Mouse (Mus musculus) inflammation-experienced regulatory T-cells (primary cell): ENCODE measurements around the gene Cpne6. TPM values are rescaled to one million over a fixed set of nuclear protein-coding genes. Genes with fewer than 3 reads are reported as not detected.

Experiments used
- polyA plus RNA-seq, 2 experiments: library from polyadenylated mRNA; unstranded; fragments of 100-300 nt; shearing (Covaris generic); gene quantifications; one replicate each; pipeline ENCODE4 v1.2.1; 2017

Cpne6 gene
- polyA plus RNA-seq, result 1 to 10 TPM in 1 of 2 experiments, under 1 TPM in 1; 0.18 to 1.1 TPM

DNA sequence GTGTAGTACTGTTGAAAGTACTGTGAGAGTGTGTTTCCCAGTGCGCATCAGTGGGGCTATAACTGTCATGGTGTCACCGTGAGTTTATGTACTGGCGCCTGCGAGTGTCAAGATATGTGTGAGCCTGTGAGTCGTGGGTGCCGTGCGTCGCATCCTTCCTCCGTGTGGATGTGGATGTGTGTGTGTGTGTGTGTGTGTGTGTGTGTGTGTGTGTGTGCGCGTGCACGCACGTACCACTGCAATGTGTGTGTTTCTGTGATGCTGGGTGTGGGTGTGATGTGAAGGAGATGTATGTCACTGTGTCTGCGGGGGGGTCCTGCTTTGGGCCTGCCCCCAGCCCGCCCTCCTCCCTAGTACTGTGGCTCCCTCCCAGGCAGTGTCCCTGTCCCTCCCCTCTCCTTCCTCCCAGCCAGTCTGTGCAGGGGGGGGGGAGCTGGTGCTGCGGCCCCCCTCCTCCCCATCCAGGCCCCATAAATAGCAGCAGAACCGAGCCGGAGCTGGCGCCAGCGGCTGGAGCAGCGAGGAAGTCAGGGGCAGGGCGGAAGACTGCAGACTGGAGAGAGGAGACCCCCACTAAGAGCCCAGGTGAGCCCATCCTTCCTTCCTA, at the start of gene Cpne6:
TSS of gene Cpne6 (plus strand) at position 321 of the 607 bp plus-strand sequence.

DNA sequence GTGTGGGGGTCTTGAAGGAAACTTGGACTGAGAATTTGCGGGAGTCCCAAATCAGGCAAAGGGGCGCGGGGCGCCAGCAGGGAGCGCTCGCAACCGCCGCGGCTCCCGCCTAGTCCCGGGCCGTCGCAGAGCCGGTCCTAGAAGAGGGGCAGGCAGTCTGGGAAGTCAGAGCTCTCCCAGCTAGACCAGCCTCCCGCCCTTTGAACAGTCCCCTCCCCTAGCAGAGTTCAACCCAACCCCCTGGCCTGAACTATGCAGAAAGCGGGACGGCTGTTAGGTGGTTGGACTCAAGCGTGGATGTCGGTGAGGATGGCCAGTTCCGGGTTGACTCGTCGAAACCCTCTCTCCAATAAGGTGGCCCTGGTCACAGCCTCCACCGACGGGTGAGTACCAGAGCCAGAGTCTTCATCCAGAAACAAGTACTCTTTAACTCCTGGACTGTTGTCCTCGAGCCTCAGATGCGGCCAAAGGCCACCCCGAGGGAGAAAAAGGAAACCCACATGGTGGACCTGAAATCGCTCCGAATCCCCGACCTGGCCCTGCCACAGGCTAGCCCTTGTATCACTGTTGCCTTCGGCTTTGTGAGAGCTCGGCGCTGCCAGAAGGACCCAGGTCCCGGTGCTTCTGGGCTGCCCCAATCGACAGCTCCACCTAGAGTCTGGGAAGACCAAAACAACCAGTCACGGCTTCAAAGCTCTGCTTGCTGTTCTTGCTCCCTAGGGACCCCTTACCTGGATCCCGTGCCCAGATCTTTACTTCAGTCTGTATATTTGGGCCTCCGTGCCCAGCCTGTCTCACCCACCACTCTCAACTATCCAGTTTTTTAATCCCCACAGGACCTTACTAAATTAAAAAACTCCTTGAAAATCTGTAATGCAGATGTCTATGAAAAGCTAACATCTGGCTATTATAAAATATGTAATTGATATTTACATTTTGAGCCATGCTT, 31.3 kb upstream of the Cpne6 start, which contains the start of gene Dhrs4:
TSS of gene Dhrs4 (plus strand) at position 108 of the 949 bp plus-strand sequence.

GRCm38 (mm10) chr14:55490361-55491201, 19.7 kb upstream of the Cpne6 start, which contains the start of gene Carmil3:
TSS of gene Carmil3 (plus strand) at chr14:55490651.

DNA sequence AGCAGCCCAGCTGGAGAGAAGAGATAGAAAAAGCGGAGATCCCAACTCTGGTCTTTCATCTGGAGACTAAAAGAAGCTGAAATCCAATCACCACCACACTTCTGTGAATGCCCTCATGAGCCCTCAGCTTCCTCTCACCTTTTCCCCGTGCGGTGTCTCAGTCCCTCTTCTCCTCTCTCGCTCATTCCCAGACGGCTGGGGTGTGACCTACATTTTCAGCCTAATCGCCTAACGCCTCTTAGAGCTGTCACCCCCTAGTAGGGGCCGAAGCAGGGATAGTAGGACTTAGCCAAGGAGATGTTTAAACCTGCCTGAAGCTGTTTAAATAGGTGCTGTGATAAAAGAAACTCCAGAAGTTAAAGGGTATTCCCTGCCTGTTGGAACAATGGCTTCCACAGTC, 14.5 kb downstream of the Cpne6 start, which contains the start of gene Nrl:
TSS of gene Nrl (minus strand) at position 197 of the 400 bp plus-strand sequence.

GRCm38 (mm10) chr14:55540067-55540786, 30.0 kb downstream of the Cpne6 start, which contains the start of gene Pck2:
TSS of gene Pck2 (plus strand) at chr14:55540266.

GRCm38 (mm10) chr14:55559799-55560201, 49.6 kb downstream of the Cpne6 start, which contains the start of gene Dcaf11:
TSS of gene Dcaf11 (plus strand) at chr14:55560006.

GRCm38 (mm10) chr14:55560202-55561073, 50.2 kb downstream of the Cpne6 start, which contains the start of gene A730061H03Rik:
TSS of gene A730061H03Rik (minus strand) at chr14:55560406.

Other genes starting within 250 kb of the Cpne6 start
- gene Dhrs4, start 31.7 kb upstream of the Cpne6 start, polyA plus RNA-seq, result 10 to 100 TPM; 35.9 to 39.8 TPM
- 1 to 10 TPM in 1 of 2 experiments, under 1 TPM in 1; 0.57 to 3.5 TPM for gene Carmil3, start 19.8 kb upstream of the Cpne6 start, polyA plus RNA-seq
- gene Nrl, start 14.5 kb downstream of the Cpne6 start, polyA plus RNA-seq, result 1 to 10 TPM in 1 of 2 experiments, under 1 TPM in 1; 0.36 to 1.6 TPM
- gene Pck2, start 29.8 kb downstream of the Cpne6 start, polyA plus RNA-seq, result 10 to 100 TPM; 21.5 to 51.6 TPM
- 100 to 1,000 TPM; 141 to 145 TPM for gene Dcaf11, start 49.6 kb downstream of the Cpne6 start, polyA plus RNA-seq
- 1 to 10 TPM; 4.4 to 6.9 TPM for gene A730061H03Rik, start 50.0 kb downstream of the Cpne6 start, polyA plus RNA-seq
- not detected for gene Fitm1, start 65.2 kb downstream of the Cpne6 start, polyA plus RNA-seq
- 1,000 to 10,000 TPM; 1,004 to 1,125 TPM for gene Psme1, start 67.7 kb downstream of the Cpne6 start, polyA plus RNA-seq
- gene Emc9, start 74.9 kb downstream of the Cpne6 start, polyA plus RNA-seq, result 10 to 100 TPM; 32.7 to 34.1 TPM
- gene Psme2, start 80.7 kb downstream of the Cpne6 start, polyA plus RNA-seq, result 100 to 1,000 TPM; 686 to 830 TPM
- gene Rnf31, start 81.3 kb downstream of the Cpne6 start, polyA plus RNA-seq, result 10 to 100 TPM; 61.0 to 75.2 TPM
- 100 to 1,000 TPM; 149 to 175 TPM for gene Irf9, start 93.1 kb downstream of the Cpne6 start, polyA plus RNA-seq
- 10 to 100 TPM in 1 of 2 experiments, 1 to 10 TPM in 1; 2.7 to 16.9 TPM for gene Rec8, start 107.6 kb downstream of the Cpne6 start, polyA plus RNA-seq
- gene Ipo4, start 125.5 kb downstream of the Cpne6 start, polyA plus RNA-seq, result 10 to 100 TPM; 50.2 to 65.2 TPM
- gene Gm49378, start 127.5 kb downstream of the Cpne6 start, polyA plus RNA-seq, result 1 to 10 TPM; 1.4 to 3.0 TPM
- 10 to 100 TPM; 73.1 to 82.7 TPM for gene Tm9sf1, start 133.4 kb downstream of the Cpne6 start, polyA plus RNA-seq
- gene Tssk4, start 139.7 kb downstream of the Cpne6 start, polyA plus RNA-seq, result 1 to 10 TPM; 1.4 to 2.1 TPM
- 100 to 1,000 TPM in 1 of 2 experiments, 10 to 100 TPM in 1; 97.3 to 101 TPM for gene Mdp1, start 150.1 kb downstream of the Cpne6 start, polyA plus RNA-seq
- 10 to 100 TPM; 41.6 to 61.3 TPM for gene Gmpr2, start 161.5 kb downstream of the Cpne6 start, polyA plus RNA-seq
- gene Nedd8, start 161.7 kb downstream of the Cpne6 start, polyA plus RNA-seq, result 100 to 1,000 TPM; 358 to 380 TPM
- gene Tinf2, start 171.4 kb downstream of the Cpne6 start, polyA plus RNA-seq, result 10 to 100 TPM; 57.8 to 66.2 TPM
- under 1 TPM; 0.14 to 0.76 TPM for gene Tgm1, start 203.5 kb downstream of the Cpne6 start, polyA plus RNA-seq
- 10 to 100 TPM; 54.5 to 89.6 TPM for gene Rabggta, start 211.8 kb downstream of the Cpne6 start, polyA plus RNA-seq
- 10 to 100 TPM; 21.9 to 45.9 TPM for gene Dhrs1, start 235.2 kb downstream of the Cpne6 start, polyA plus RNA-seq
- gene Nop9, start 235.2 kb downstream of the Cpne6 start, polyA plus RNA-seq, result 10 to 100 TPM; 45.0 to 53.1 TPM
- gene Cideb, start 248.0 kb downstream of the Cpne6 start, polyA plus RNA-seq, result not detected